Mouse (Mus musculus): ENCODE measurements around the gene Tapbpl. TPM values are rescaled to one million over a fixed set of nuclear protein-coding genes. Genes with fewer than 3 reads are reported as not detected.
A peak's percentile ranks its signal among the peaks of the same experiment; 100 is the strongest.
"Not testable (repeated sequence)": the region's sequence is repeated elsewhere in the genome, so short reads cannot be mapped to it uniquely, and the experiment has no call there.

Gene Tapbpl
- total RNA-seq (2021) = 1 to 10 TPM; 4.4 to 5.1 TPM

DNA sequence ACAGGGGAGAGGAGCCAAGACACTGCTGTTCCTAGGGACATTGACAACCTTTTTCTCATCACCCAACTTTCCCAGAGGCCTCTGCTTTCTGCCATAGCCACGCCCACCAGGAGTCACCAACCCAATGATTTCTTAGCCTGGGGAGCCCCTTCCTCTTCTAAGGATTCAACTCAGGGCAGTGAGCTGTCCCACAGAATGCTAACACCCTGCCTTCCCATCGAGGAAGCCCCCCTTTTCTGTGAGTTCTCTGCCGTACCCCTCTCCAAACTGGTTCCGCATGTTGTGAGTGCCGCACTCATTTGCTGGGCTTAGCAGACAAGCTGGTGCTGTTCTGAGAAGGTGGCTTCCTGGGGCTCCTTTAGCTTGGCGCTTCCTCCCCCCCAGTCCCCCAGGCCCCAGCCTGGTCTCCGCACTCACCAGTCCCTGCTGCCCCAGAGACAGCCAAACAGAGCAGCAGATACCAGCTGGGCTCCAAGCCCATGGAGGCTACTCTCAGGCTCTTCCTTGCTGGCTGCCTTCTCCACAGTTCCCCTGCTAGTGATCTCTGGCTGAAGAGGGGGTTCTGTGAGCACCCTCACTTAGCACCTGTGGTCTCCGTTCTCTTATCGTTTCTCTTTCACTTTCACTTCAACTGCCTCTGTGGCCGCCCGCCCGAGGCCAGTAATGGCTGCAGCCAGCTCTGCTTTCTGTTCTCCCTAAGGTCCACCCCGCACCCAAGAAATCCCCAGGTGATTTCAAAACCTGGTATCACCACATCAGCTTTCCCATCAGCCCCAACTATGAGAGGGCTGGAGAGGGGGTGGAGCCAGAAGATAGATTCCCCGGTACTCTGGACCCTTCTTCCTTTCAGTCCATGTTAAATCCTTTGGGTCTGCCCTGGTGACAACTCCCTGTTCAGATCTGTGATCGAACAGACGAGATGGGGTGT is at the start of gene Tapbpl:
Tapbpl (minus strand) TSS at position 744 of the 928 bp plus-strand sequence.
- intact Hi-C loops (cut with DNase I) = no loop called here
- peak; percentile 67 to 77 for DNase-seq

DNA sequence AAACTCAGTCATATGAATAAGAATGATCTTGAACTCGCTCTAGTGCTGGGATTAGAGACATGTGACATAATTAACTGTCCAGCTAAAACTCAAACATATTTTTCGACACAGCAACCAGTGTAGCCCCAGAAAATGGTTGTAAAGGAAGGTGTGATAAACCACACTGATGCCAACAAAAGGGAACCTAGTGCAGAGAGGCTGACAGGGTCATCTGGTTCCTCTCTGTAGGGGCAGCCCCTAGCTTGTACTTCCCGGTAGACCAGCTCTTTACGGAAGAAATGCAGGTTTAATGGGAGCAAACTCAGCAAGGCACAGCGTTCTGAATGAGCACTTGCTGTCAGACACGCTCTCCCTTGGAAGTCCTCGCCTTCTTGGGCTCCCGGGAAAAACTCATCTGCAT is 48.1 kb upstream of the Tapbpl start:
- no peak for DNase-seq
- intact Hi-C loops (cut with DNase I) = loop anchor here (5.0 kb wide), 1 partner anchor 48 kb away; no protein-coding TSS in a partner anchor

GRCm38 (mm10) chr6:125274841-125275563 is 43.3 kb upstream of the Tapbpl start:
- peak; percentile 35 to 49 for DNase-seq
- intact Hi-C loops (cut with DNase I) = loop anchor here (1.0 to 5.0 kb wide), 5 partner anchors 52 to 327 kb away; partner anchors contain the start of gene Iffo1

DNA sequence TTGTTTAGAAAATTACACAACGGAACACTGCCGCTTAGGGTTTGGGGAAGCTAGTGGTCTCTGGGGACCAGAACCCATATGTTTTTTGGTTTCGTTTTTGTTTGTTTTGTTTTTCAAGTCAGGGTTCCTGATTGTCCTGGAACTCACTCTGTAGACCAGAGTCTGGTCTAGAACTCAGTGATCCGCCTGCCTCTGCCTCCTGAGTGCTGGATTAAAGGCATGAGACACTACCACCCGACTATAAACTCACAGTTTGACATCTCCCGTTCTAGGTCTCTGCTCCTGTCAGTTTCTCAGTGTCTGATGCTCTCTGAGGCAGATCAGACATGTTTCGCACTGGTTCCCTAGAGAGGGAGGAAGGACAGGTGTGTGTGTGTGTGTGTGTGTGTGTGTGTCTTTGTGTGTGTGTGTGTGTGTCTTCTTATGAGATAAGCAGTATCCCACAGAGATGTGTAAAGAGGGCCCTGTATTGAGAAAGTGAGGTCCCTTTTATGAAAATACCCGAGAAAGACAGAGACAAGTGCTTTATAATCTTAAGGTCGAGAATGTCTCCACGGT is 40.6 kb upstream of the Tapbpl start:
- DNase-seq = no peak
- intact Hi-C loops (cut with DNase I) = loop anchor here (5.0 kb wide), 3 partner anchors 110 to 330 kb away; partner anchors contain the start of gene Iffo1

DNA sequence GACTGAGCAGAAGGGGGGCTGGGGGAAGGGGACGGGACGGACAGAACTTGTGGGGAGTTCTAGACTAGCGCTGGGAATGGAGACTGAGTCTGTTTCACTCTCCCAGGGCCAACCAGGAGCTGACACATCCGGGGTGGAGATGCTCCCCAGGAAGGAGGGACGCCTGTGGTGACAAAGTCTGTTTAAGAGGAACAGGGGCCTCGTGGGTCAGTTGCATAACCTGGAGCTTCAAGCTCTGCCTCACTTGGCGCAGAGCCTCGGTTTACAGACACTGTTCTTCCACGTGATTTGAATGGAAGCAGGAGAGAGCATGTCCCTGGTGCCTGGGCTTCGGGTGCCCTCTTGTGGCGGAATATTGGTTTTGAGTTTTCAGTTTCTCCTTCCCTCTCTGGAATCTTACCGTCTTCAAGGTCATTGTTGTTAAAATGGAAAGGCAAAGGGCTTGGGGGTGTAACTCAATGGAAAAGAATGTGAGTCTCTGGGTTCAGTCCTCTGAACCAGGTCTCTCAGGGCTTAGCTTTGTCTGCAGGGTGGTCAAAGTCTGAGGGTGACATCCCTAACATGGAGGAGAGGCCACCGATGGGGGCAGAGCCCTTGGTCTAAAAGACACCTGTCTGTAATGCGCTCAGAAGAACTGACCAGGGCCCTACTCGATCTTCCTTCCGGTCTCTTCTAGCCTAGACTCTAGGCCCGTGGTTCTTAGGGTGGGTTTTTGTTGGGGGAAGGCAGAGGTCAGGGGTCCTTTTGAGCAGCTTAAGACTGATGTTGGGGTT is 40.0 kb upstream of the Tapbpl start:
- intact Hi-C loops (cut with DNase I) = loop anchor here (1.0 to 5.0 kb wide), 5 partner anchors 52 to 331 kb away; partner anchors contain the start of gene Iffo1
- peak; percentile 90 to 91 for DNase-seq

DNA sequence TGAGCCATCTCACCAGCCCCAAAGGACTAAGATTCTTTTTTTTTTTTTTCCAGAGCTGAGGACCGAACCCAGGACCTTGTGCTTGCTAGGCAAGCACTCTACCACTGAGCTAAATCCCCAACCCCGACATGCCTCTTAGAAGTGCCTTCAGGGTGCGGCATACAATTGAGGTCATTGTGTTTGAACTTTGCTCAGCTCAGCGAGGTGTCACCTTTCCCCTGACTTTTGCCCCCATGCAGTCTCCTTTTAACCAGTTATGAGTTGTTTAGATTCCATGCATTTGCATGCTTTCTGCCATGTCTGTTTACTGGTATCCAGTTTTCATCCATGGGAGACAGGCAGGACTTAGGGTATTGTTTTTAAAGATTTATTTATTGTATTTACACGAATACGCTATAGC is 37.1 kb upstream of the Tapbpl start:
- intact Hi-C loops (cut with DNase I) = no loop called here
- DNase-seq = no peak

GRCm38 (mm10) chr6:125267469-125267868 is 35.8 kb upstream of the Tapbpl start:
- DNase-seq = no peak
- intact Hi-C loops (cut with DNase I) = no loop called here

GRCm38 (mm10) chr6:125266600-125266999 is 34.9 kb upstream of the Tapbpl start:
- DNase-seq; intact Hi-C loops (cut with DNase I): not testable (repeated sequence)

DNA sequence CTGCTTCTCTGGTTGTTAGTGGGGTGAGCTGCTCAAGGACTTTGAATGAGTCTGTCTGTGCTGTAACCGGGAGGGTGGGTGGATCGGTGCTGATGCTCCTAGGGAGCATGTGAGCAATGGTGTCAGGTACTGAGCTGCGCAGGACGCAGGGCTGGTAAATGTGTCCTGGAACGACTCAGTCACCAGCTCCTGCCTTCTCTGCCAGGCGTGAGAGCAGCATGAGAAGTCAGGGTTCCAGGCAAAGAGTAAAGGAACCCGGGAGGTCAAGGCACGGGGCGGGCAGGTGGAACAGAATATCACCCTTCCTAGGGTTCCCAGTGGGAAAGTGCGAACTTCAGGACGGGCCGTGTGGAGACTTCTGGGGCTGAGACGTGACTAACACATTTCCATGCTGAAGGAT is 34.4 kb upstream of the Tapbpl start:
- intact Hi-C loops (cut with DNase I) = no loop called here
- no peak for DNase-seq

GRCm38 (mm10) chr6:125265239-125265638 is 33.6 kb upstream of the Tapbpl start:
- DNase-seq = no peak
- intact Hi-C loops (cut with DNase I) = no loop called here

GRCm38 (mm10) chr6:125264219-125264618 is 32.6 kb upstream of the Tapbpl start:
- no peak for DNase-seq
- intact Hi-C loops (cut with DNase I) = no loop called here

GRCm38 (mm10) chr6:125260006-125260555 is 28.4 kb upstream of the Tapbpl start:
- intact Hi-C loops (cut with DNase I) = no loop called here
- no peak for DNase-seq

GRCm38 (mm10) chr6:125256222-125256966 is 24.7 kb upstream of the Tapbpl start:
- intact Hi-C loops (cut with DNase I) = no loop called here

GRCm38 (mm10) chr6:125255516-125256044 is 23.9 kb upstream of the Tapbpl start:
- no peak for DNase-seq
- intact Hi-C loops (cut with DNase I) = no loop called here

More at GRCm38 (mm10) chr6:125256222-125256966, 24.7 kb upstream of the Tapbpl start:
- DNase-seq = peak; percentile 36 to 45

GRCm38 (mm10) chr6:125253863-125254715 is 22.4 kb upstream of the Tapbpl start:
- intact Hi-C loops (cut with DNase I) = no loop called here
- DNase-seq = no peak

- no peak for DNase-seq
- intact Hi-C loops (cut with DNase I) = no loop called here
These were observed 21.1 kb upstream of the Tapbpl start for GRCm38 (mm10) chr6:125252711-125253110.

DNA sequence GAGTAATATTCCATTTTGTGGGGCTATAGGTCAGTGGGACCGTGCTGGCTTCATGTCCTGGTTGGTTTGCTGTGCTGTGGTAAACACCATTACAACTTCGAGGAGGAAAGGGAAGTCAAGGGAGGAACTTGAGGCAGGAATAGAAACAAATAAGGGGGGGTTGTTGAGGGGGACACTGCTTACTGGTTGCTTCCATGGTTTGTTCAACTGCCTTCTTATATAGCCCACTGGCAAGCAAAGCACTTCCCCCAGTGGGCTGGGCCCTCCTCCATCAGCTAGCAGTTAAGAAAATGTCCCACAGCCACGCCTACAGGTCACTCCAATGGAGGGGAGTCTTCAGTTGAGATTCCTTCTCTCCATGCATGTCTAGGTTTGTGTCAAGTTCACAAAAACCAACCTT is 20.6 kb upstream of the Tapbpl start:
- intact Hi-C loops (cut with DNase I) = no loop called here
- DNase-seq = no peak

DNA sequence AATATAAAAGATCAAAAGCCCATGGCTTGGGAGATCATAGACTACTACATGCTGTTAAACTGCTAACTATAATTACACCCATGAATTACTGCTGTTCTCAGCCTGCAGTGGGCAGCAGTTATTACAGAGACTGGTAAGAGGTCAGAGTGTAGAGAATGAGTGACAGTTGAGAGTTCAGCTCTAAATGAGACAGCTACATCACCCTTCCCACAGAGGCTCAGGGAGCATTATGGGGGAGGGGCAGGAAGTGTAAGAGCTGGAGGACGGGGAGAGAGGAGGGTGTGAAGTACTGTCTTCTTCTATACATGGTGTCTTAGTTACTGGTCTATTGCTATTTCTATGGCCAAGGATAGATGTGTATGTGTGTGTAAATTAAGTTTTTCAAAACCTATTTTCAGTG is 12.9 kb upstream of the Tapbpl start:
- intact Hi-C loops (cut with DNase I) = no loop called here
- DNase-seq = no peak

All from heart, postnatal 36 days (tissue).